12 mouse cellular contexts compared by ENCODE assay signal in genomic region chr3:108392299-108392698, GRCm38 (mm10). TPM values are rescaled to one million over a fixed set of nuclear protein-coding genes. Genes with fewer than 3 reads are reported as not detected.
DNase-seq lines count a peak whose midpoint lies in the region; ATAC-seq and TF ChIP-seq lines count a peak whose summit lies in the region.
"Had no signal": no experiment of that assay in that cellular context is flagged by ENCODE, and none has a peak within 500 bp of the region (broad histone marks: within the 10 kb centered on the region; RNA-seq: fewer than 3 reads in every experiment).

No protein-coding gene starts in this region.

- no peak for TF ChIP-seq CTCF in lung, postnatal 0 days (IDR thresholded peaks at IDR 0.05)
- no peak for TF ChIP-seq CTCF in kidney, adult 2 months (conservative IDR thresholded peaks at IDR 0.05; ENCODE audit: insufficient read depth, insufficient read length, low read depth, low read length)

- no peak for DNase-seq in forebrain, embryonic 10.5 days (ENCODE audit: extremely low spot score, low spot score)
- DNase-seq in lung, postnatal 0 days (ENCODE audit: low spot score) = no peak
- DNase-seq in lung, postnatal 14 days = no peak
- peak; percentile 90 for DNase-seq in kidney, adult 2 months
- no peak for DNase-seq in liver, embryonic 11.5 days (ENCODE audit: low spot score)
- no peak for DNase-seq in layer of hippocampus, adult 11-12 months (ENCODE audit: low spot score)
- no peak for DNase-seq in B cell, adult 2 months
- DNase-seq: heart, adult 18-20 months had no signal

- H3K4me2 ChIP-seq in forebrain, embryonic 15.5 days (replicated peaks) = no peak overlapping the region
- H3K4me2 ChIP-seq in lung, postnatal 0 days (replicated peaks; ENCODE audit: low read depth, low read length) = 0 out of 2 replicates have a peak overlapping the region, but pooled peaks have one; percentile 1
- H3K4me2 ChIP-seq in liver, embryonic 11.5 days = 0 out of 2 replicates have a peak overlapping the region, but pooled peaks have one; percentile 25

- no peaks in the 10 kb centered on the region for H3K9me3 ChIP-seq in forebrain, embryonic 10.5 days
- H3K9me3 ChIP-seq in forebrain, embryonic 15.5 days = no peaks in the 10 kb centered on the region
- no peaks in the 10 kb centered on the region for H3K9me3 ChIP-seq in lung, postnatal 0 days (ENCODE audit: low read length)
- H3K9me3 ChIP-seq in liver, embryonic 11.5 days (ENCODE audit: control insufficient read depth, low read length) = no peaks in the 10 kb centered on the region

- peak; percentile 57 for TF ChIP-seq POLR2A in kidney, adult 2 months (IDR thresholded peaks at IDR 0.05; ENCODE audit: low read depth, low read length)

- H3K4me1 ChIP-seq in forebrain, embryonic 10.5 days = peaks cover 36% of the 10 kb centered on the region
- H3K4me1 ChIP-seq in forebrain, embryonic 15.5 days = peaks cover 8% of the 10 kb centered on the region
- 0 out of 2 replicates have a peak, but pooled peaks cover 4% of the 10 kb centered on the region for H3K4me1 ChIP-seq in lung, postnatal 0 days (ENCODE audit: insufficient read depth, low read depth, low read length)
- H3K4me1 ChIP-seq in kidney, adult 2 months (ENCODE audit: control insufficient read depth, insufficient read depth, low read length) = peaks cover 13% of the 10 kb centered on the region; the same call in 1 of the 2 replicates
- H3K4me1 ChIP-seq in liver, embryonic 11.5 days (replicated peaks; ENCODE audit: control insufficient read depth, insufficient read depth, low read length) = peaks cover 13% of the 10 kb centered on the region

- H3K4me3 ChIP-seq in forebrain, embryonic 10.5 days = 0 out of 2 replicates have a peak overlapping the region, but pooled peaks have one; percentile 3
- H3K4me3 ChIP-seq in forebrain, embryonic 15.5 days = no peak overlapping the region
- no peak overlapping the region for H3K4me3 ChIP-seq in lung, postnatal 0 days (ENCODE audit: low read depth, low read length)
- H3K4me3 ChIP-seq in kidney, adult 2 months (ENCODE audit: insufficient read depth, low read depth, low read length) = peak overlapping the region; percentile 55
- no peak overlapping the region for H3K4me3 ChIP-seq in liver, embryonic 11.5 days (ENCODE audit: low read depth, low read length)
- H3K4me3 ChIP-seq: erythroblast, embryonic 14.5 days; left cerebral cortex, adult 2 months had no signal

- peaks cover 84% of the 10 kb centered on the region for H3K36me3 ChIP-seq in forebrain, embryonic 10.5 days (replicated peaks)
- H3K36me3 ChIP-seq in forebrain, embryonic 15.5 days = peaks cover 53% of the 10 kb centered on the region
- H3K36me3 ChIP-seq in lung, postnatal 0 days (ENCODE audit: insufficient read depth, low read length) = no peaks in the 10 kb centered on the region
- no peaks in the 10 kb centered on the region for H3K36me3 ChIP-seq in kidney, adult 2 months (ENCODE audit: control insufficient read depth, insufficient read depth, low read length)
- no peaks in the 10 kb centered on the region for H3K36me3 ChIP-seq in liver, embryonic 11.5 days (ENCODE audit: control insufficient read depth, insufficient read depth, low read length)

- no peak for TF ChIP-seq EP300 in lung, postnatal 0 days (IDR thresholded peaks at IDR 0.05)

- peak overlapping the region; percentile 48; the same call in 1 of the 2 replicates for H3K27ac ChIP-seq in forebrain, embryonic 10.5 days
- H3K27ac ChIP-seq in forebrain, embryonic 15.5 days (replicated peaks) = no peak overlapping the region
- H3K27ac ChIP-seq in lung, postnatal 0 days (ENCODE audit: low read length) = no peak overlapping the region
- H3K27ac ChIP-seq in kidney, adult 2 months (ENCODE audit: insufficient read depth, low read depth, low read length) = peak overlapping the region; percentile 95
- no peak overlapping the region for H3K27ac ChIP-seq in liver, embryonic 11.5 days (ENCODE audit: low read depth, low read length)
- H3K27ac ChIP-seq: left cerebral cortex, adult 2 months had no signal

- WGBS in forebrain, embryonic 10.5 days = 19% methylated on average over 10 of the region's 10 CpGs
- 18% methylated on average over 10 of the region's 10 CpGs for WGBS in forebrain, embryonic 15.5 days
- 20% methylated on average over 10 of the region's 10 CpGs for WGBS in lung, postnatal 0 days
- 38% methylated on average over 10 of the region's 10 CpGs for WGBS in kidney, adult 2 months
- WGBS in liver, embryonic 11.5 days = 34% methylated on average over 10 of the region's 10 CpGs

- no peaks in the 10 kb centered on the region for H3K27me3 ChIP-seq in forebrain, embryonic 10.5 days (ENCODE audit: poor library complexity, severe bottlenecking)
- no peaks in the 10 kb centered on the region for H3K27me3 ChIP-seq in forebrain, embryonic 15.5 days
- H3K27me3 ChIP-seq in lung, postnatal 0 days (replicated peaks; ENCODE audit: insufficient read depth, low read length) = no peaks in the 10 kb centered on the region
- H3K27me3 ChIP-seq in kidney, adult 2 months (replicated peaks; ENCODE audit: control insufficient read depth, insufficient read depth, low read length) = no peaks in the 10 kb centered on the region
- H3K27me3 ChIP-seq in liver, embryonic 11.5 days (replicated peaks; ENCODE audit: control insufficient read depth, insufficient read depth, low read length) = no peaks in the 10 kb centered on the region; the same call in 1 of the 2 replicates

- H3K9ac ChIP-seq in forebrain, embryonic 15.5 days (replicated peaks) = no peak overlapping the region
- no peak overlapping the region for H3K9ac ChIP-seq in lung, postnatal 0 days (replicated peaks; ENCODE audit: low read depth)
- no peak overlapping the region for H3K9ac ChIP-seq in liver, embryonic 11.5 days (ENCODE audit: low read depth, low read length)

- ATAC-seq in forebrain, embryonic 15.5 days (replicated peaks) = no peak
- no peak for ATAC-seq in lung, postnatal 0 days
- ATAC-seq in liver, embryonic 11.5 days (replicated peaks; ENCODE audit: low FRiP score) = no peak

RNA-seq across cellular contexts. Expression of gene Psrc1, which starts 8.7 kb away (rescaled TPM):
- polyA plus RNA-seq in forebrain, embryonic 10.5 days (2016; fragmentation: Nextera tagmentation; extraction: Ambion mirVana) = 115 and 117 TPM in 2 replicates
- 35.6 and 41.5 TPM in 2 replicates for polyA plus RNA-seq in forebrain, embryonic 15.5 days (2015; fragmentation: Nextera tagmentation; extraction: Ambion mirVana)
- 2.3 and 3.7 TPM in 2 replicates for polyA plus RNA-seq in lung, postnatal 0 days (2015; fragmentation: Nextera tagmentation; extraction: Ambion mirVana)
- 1.6 and 1.7 TPM in 2 replicates for polyA plus RNA-seq in kidney, adult 2 months (2012; rRNA removed)
- polyA plus RNA-seq in liver, embryonic 11.5 days (2014; fragmentation: Nextera tagmentation; extraction: Ambion mirVana) = 33.2 and 34.0 TPM in 2 replicates

RNA-seq across cellular contexts. Expression of gene Celsr2, which starts 23.1 kb away (rescaled TPM):
- polyA plus RNA-seq in forebrain, embryonic 10.5 days (2016; fragmentation: Nextera tagmentation; extraction: Ambion mirVana) = 32.1 and 35.1 TPM in 2 replicates
- polyA plus RNA-seq in forebrain, embryonic 15.5 days (2015; fragmentation: Nextera tagmentation; extraction: Ambion mirVana) = 49.1 and 52.8 TPM in 2 replicates
- polyA plus RNA-seq in lung, postnatal 0 days (2015; fragmentation: Nextera tagmentation; extraction: Ambion mirVana) = 3.4 and 3.8 TPM in 2 replicates
- polyA plus RNA-seq in kidney, adult 2 months (2012; rRNA removed) = 60.5 and 67.4 TPM in 2 replicates
- polyA plus RNA-seq in liver, embryonic 11.5 days (2014; fragmentation: Nextera tagmentation; extraction: Ambion mirVana) = 2.4 and 2.5 TPM in 2 replicates
- polyA plus RNA-seq: C2C12 had no signal

RNA-seq across cellular contexts. Expression of gene Mybphl, which starts 27.6 kb away (rescaled TPM):
- polyA plus RNA-seq in forebrain, embryonic 10.5 days (2016; fragmentation: Nextera tagmentation; extraction: Ambion mirVana) = not detected in 2 replicates
- not detected in 2 replicates for polyA plus RNA-seq in forebrain, embryonic 15.5 days (2015; fragmentation: Nextera tagmentation; extraction: Ambion mirVana)
- 5.6 and 7.1 TPM in 2 replicates for polyA plus RNA-seq in lung, postnatal 0 days (2015; fragmentation: Nextera tagmentation; extraction: Ambion mirVana)
- 0.06 TPM in 1 of 2 replicates, not detected in the other for polyA plus RNA-seq in kidney, adult 2 months (2012; rRNA removed)
- 0.47 and 1.2 TPM in 2 replicates for polyA plus RNA-seq in liver, embryonic 11.5 days (2014; fragmentation: Nextera tagmentation; extraction: Ambion mirVana)
- polyA plus RNA-seq: C2C12; erythroblast, embryonic 14.5 days had no signal

RNA-seq across cellular contexts. Expression of gene Sars, which starts 52.7 kb away (rescaled TPM):
- polyA plus RNA-seq in forebrain, embryonic 10.5 days (2016; fragmentation: Nextera tagmentation; extraction: Ambion mirVana) = 160 and 167 TPM in 2 replicates
- polyA plus RNA-seq in forebrain, embryonic 15.5 days (2015; fragmentation: Nextera tagmentation; extraction: Ambion mirVana) = 221 and 222 TPM in 2 replicates
- polyA plus RNA-seq in lung, postnatal 0 days (2015; fragmentation: Nextera tagmentation; extraction: Ambion mirVana) = 81.0 and 81.3 TPM in 2 replicates
- 49.2 and 58.8 TPM in 2 replicates for polyA plus RNA-seq in kidney, adult 2 months (2012; rRNA removed)
- 194 and 199 TPM in 2 replicates for polyA plus RNA-seq in liver, embryonic 11.5 days (2014; fragmentation: Nextera tagmentation; extraction: Ambion mirVana)

Comparison
In these comparisons a context has a peak if more than half of its experiments do, and no peak if none do; other contexts are left out.
1. H3K27ac ChIP-seq: peak in forebrain, embryonic 10.5 days (single experiment) and kidney, adult 2 months (single experiment); none in forebrain, embryonic 15.5 days (single experiment), lung, postnatal 0 days (single experiment) and liver, embryonic 11.5 days (single experiment).
2. H3K4me3 ChIP-seq: peak in forebrain, embryonic 10.5 days (single experiment) and kidney, adult 2 months (single experiment); none in forebrain, embryonic 15.5 days (single experiment), lung, postnatal 0 days (single experiment) and liver, embryonic 11.5 days (single experiment).